Mouse (Mus musculus) splenic B cell, adult 2 months (primary cell): Measurements from ENCODE around the gene Krtcap3.

Experiments used
- DNase-seq: peaks from one replicate; pipeline ENCODE4 v3.0.0-alpha.2; 2011; ENCODE audit warnings: low read depth, low spot score
- H3K27me3 ChIP-seq: 2 replicates; pipeline ENCODE4 v1.6.1; 2012; ENCODE audit warnings: mild to moderate bottlenecking, low read length, moderate library complexity, mixed read lengths; ENCODE audit not compliant: control insufficient read depth, poor library complexity, insufficient read depth, severe bottlenecking
- H3K36me3 ChIP-seq: 2 replicates; pipeline ENCODE4 v1.6.1; 2012; ENCODE audit warnings: mild to moderate bottlenecking, low read length, moderate library complexity, mixed read lengths; ENCODE audit not compliant: control insufficient read depth, poor library complexity, insufficient read depth, severe bottlenecking

Krtcap3 gene

GRCm38 (mm10) chr5:31279245-31279988 is 27.9 kb downstream of the Krtcap3 start:
- peak; percentile 63 for DNase-seq
- Histone ChIP-seq H3K36me3 (peaks cover 1% of the 10 kb centered on the region; the same call in 1 of the 2 replicates), H3K27me3 (no peaks in the 10 kb centered on the region)

GRCm38 (mm10) chr5:31288225-31288624 is 36.7 kb downstream of the Krtcap3 start:
- H3K27me3 ChIP-seq, result no peaks in the 10 kb centered on the region
- peaks cover 2% of the 10 kb centered on the region; the same call in 1 of the 2 replicates for H3K36me3 ChIP-seq
- peak; percentile 83 for DNase-seq

- Histone ChIP-seq H3K27me3 (no peaks in the 10 kb centered on the region), H3K36me3 (peaks cover 2% of the 10 kb centered on the region; the same call in 1 of the 2 replicates)
- DNase-seq, result peak; percentile 67
Observed at GRCm38 (mm10) chr5:31288655-31289054, 37.2 kb downstream of the Krtcap3 start.

- DNase-seq, result peak; percentile 55
- H3K36me3 ChIP-seq, result no peaks in the 10 kb centered on the region
- H3K27me3 ChIP-seq, result no peaks in the 10 kb centered on the region
Observed at GRCm38 (mm10) chr5:31289626-31290230, 38.2 kb downstream of the Krtcap3 start.

GRCm38 (mm10) chr5:31290521-31291360 is 39.2 kb downstream of the Krtcap3 start, which contains the start of gene Ift172:
Ift172 (minus strand) TSS chr5:31291116.
- Histone ChIP-seq H3K36me3 (no peaks in the 10 kb centered on the region), H3K27me3 (peaks cover 4% of the 10 kb centered on the region; the same call in 1 of the 2 replicates)
- peak; percentile 100 for DNase-seq

- Histone ChIP-seq H3K27me3 (peaks cover 5% of the 10 kb centered on the region; the same call in 1 of the 2 replicates), H3K36me3 (no peaks in the 10 kb centered on the region)
- no peak for DNase-seq
Observed at GRCm38 (mm10) chr5:31291361-31291688, 39.8 kb downstream of the Krtcap3 start.

- Histone ChIP-seq H3K27me3 (peaks cover 5% of the 10 kb centered on the region; the same call in 1 of the 2 replicates), H3K36me3 (no peaks in the 10 kb centered on the region)
- no peak for DNase-seq
Observed at GRCm38 (mm10) chr5:31294964-31295605, 43.6 kb downstream of the Krtcap3 start.

GRCm38 (mm10) chr5:31295606-31296141 is 44.2 kb downstream of the Krtcap3 start, which contains the start of gene Fndc4:
Fndc4 (minus strand) TSS chr5:31296080.
- no peaks in the 10 kb centered on the region for H3K36me3 ChIP-seq
- DNase-seq, result peak; percentile 25
- peaks cover 5% of the 10 kb centered on the region; the same call in 1 of the 2 replicates for H3K27me3 ChIP-seq

GRCm38 (mm10) chr5:31297047-31297757 is 45.7 kb downstream of the Krtcap3 start, which contains the start of gene Gckr:
Gckr (plus strand) TSS chr5:31297443.
- no peaks in the 10 kb centered on the region for H3K36me3 ChIP-seq
- no peak for DNase-seq
- peaks cover 5% of the 10 kb centered on the region; the same call in 1 of the 2 replicates for H3K27me3 ChIP-seq

GRCm38 (mm10) chr5:31297981-31298380 is 46.5 kb downstream of the Krtcap3 start:
- no peaks in the 10 kb centered on the region for H3K36me3 ChIP-seq
- H3K27me3 ChIP-seq, result peaks cover 5% of the 10 kb centered on the region; the same call in 1 of the 2 replicates
- no peak for DNase-seq

GRCm38 (mm10) chr5:31298486-31298885 is 47.0 kb downstream of the Krtcap3 start:
- no peak for DNase-seq
- peaks cover 5% of the 10 kb centered on the region; the same call in 1 of the 2 replicates for H3K27me3 ChIP-seq
- no peaks in the 10 kb centered on the region for H3K36me3 ChIP-seq

GRCm38 (mm10) chr5:31301866-31302265 is 50.4 kb downstream of the Krtcap3 start:
- peak; percentile 31 for DNase-seq
- H3K27me3 ChIP-seq, result no peaks in the 10 kb centered on the region
- H3K36me3 ChIP-seq, result no peaks in the 10 kb centered on the region
